Mouse (Mus musculus): ENCODE measurements around the gene Inip. TPM values are rescaled to one million over a fixed set of nuclear protein-coding genes. Genes with fewer than 3 reads are reported as not detected.

Gene Inip
- polyA plus RNA-seq, 1 experiment from 2014 or later: 95.9 TPM

DNA sequence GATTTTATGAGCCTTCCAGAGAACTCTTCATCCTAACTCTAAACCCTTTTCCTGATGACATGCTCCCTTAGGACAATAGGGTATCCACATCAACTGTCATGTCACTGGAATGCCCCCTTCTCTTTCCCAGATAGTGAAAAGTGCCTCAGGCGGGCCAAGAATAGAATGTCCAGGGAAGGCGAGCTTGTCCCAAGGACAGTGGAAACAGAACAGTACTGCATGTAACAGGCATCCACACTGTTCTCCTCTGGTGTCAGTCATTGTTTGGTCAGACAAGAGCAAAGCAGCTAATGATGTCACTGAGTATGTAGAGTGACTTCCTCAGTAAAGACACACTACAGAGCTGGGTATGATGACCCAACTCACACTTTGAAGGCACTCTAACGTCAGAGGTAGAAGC, 23.6 kb downstream of the Inip start:
- H3K9me3 ChIP-seq (ENCODE audit: control insufficient read depth, low read length): no peaks in the 10 kb centered on the region
- H3K27ac ChIP-seq (ENCODE audit: low read depth, low read length): no peak overlapping the region
- WGBS: 83% methylated on average over 3 of the region's 3 CpGs
- 0 out of 2 replicates have a peak, but pooled peaks cover 2% of the 10 kb centered on the region for H3K4me1 ChIP-seq (ENCODE audit: control insufficient read depth, insufficient read depth, low read length)
- ATAC-seq (ENCODE audit: insufficient read depth, low FRiP score, low TSS enrichment) (no peak), DNase-seq (ENCODE audit: low spot score) (no peak)
- H3K4me2 ChIP-seq (ENCODE audit: low read depth): no peak overlapping the region
- H3K9ac ChIP-seq (ENCODE audit: low read length): no peak overlapping the region
- H3K4me3 ChIP-seq (ENCODE audit: low read depth, low read length): no peak overlapping the region
- 0 out of 2 replicates have a peak, but pooled peaks cover 3% of the 10 kb centered on the region for H3K36me3 ChIP-seq (ENCODE audit: control insufficient read depth, insufficient read depth, low read length)
- H3K27me3 ChIP-seq (ENCODE audit: control insufficient read depth, insufficient read depth, low read length): no peaks in the 10 kb centered on the region

GRCm38 (mm10) chr4:59772171-59772879, 29.1 kb downstream of the Inip start:
- Histone ChIP-seq H3K4me1 (ENCODE audit: control insufficient read depth, insufficient read depth, low read length) (no peaks in the 10 kb centered on the region), H3K4me2 (ENCODE audit: low read depth) (no peak overlapping the region), H3K9ac (ENCODE audit: low read length) (no peak overlapping the region), H3K27me3 (ENCODE audit: control insufficient read depth, insufficient read depth, low read length) (no peaks in the 10 kb centered on the region), H3K36me3 (ENCODE audit: control insufficient read depth, insufficient read depth, low read length) (peaks cover 11% of the 10 kb centered on the region), H3K27ac (ENCODE audit: low read depth, low read length) (no peak overlapping the region; the same call in 1 of the 2 replicates), H3K4me3 (ENCODE audit: low read depth, low read length) (no peak overlapping the region), H3K9me3 (ENCODE audit: control insufficient read depth, low read length) (no peaks in the 10 kb centered on the region)
- DNase-seq (ENCODE audit: low spot score): peak; percentile 41
- 50% methylated on average over 17 of the region's 17 CpGs for WGBS
- no peak for ATAC-seq (ENCODE audit: insufficient read depth, low FRiP score, low TSS enrichment)

DNA sequence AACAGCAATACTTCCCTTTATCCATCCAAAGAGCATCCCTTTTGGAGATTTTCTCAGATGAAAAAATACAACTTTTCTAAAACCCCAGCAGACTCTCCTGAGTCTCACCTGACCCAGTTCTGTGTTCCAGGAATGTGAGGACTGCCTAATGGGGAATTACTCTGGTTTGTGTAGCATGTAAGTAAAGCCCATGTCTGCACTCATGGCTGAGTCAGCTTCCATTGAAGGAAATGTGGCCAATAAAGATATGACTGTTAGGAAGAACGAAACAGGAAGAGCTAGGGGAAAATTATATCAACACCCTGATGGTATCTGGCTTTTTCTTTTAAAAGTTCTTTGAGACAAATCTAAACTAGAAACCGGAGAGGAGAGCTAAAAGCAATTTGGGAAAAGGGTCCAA, 33.7 kb downstream of the Inip start:
- Histone ChIP-seq H3K4me3 (ENCODE audit: low read depth, low read length) (no peak overlapping the region), H3K4me2 (ENCODE audit: low read depth) (no peak overlapping the region), H3K9me3 (ENCODE audit: control insufficient read depth, low read length) (no peaks in the 10 kb centered on the region), H3K27ac (ENCODE audit: low read depth, low read length) (no peak overlapping the region), H3K36me3 (ENCODE audit: control insufficient read depth, insufficient read depth, low read length) (peaks cover 9% of the 10 kb centered on the region), H3K9ac (ENCODE audit: low read length) (no peak overlapping the region), H3K4me1 (ENCODE audit: control insufficient read depth, insufficient read depth, low read length) (peaks cover 6% of the 10 kb centered on the region; the same call in 1 of the 2 replicates), H3K27me3 (ENCODE audit: control insufficient read depth, insufficient read depth, low read length) (no peaks in the 10 kb centered on the region)
- ATAC-seq (ENCODE audit: insufficient read depth, low FRiP score, low TSS enrichment) (no peak), DNase-seq (ENCODE audit: low spot score) (no peak)
- WGBS: 89% methylated on average over 2 of the region's 2 CpGs

DNA sequence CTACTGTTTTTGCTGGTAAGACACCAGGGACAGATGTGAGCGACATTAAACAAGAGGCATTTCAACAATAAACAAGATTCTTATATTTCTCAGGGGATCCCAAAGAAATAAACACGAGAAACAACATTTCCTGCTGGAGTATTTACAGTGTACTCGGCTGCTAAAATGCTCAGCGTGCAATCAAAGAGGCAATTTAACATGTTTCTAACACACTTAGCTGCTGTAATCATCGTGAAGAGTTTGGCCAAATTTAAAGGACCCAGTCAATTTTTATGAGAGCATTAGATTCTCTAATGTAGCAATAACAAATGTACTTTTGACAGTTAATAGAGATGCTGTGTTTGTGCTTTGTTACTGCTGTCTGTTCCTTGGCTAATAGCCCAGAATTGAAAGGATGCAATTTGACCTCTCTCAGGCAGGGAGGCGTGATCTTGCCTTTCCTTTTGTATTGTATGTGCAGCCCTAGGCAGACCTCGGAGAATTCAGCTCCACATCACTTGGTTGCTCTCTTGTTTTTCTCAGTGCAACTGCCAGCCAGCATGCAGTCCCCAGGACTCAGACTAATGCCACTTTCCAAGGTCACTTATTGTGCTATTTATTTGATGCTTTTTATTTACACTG, 35.9 kb downstream of the Inip start:
- no peak overlapping the region for H3K9ac ChIP-seq (ENCODE audit: low read length)
- 36% methylated on average over 7 of the region's 7 CpGs for WGBS
- DNase-seq (ENCODE audit: low spot score) (peak; percentile 37), ATAC-seq (ENCODE audit: insufficient read depth, low FRiP score, low TSS enrichment) (peak; percentile 62)
- H3K4me2 ChIP-seq (ENCODE audit: low read depth): no peak overlapping the region
- H3K4me3 ChIP-seq (ENCODE audit: low read depth, low read length): no peak overlapping the region
- no peaks in the 10 kb centered on the region for H3K9me3 ChIP-seq (ENCODE audit: control insufficient read depth, low read length)
- H3K27ac ChIP-seq (ENCODE audit: low read depth, low read length): no peak overlapping the region
- peaks cover 6% of the 10 kb centered on the region; the same call in 1 of the 2 replicates for H3K4me1 ChIP-seq (ENCODE audit: control insufficient read depth, insufficient read depth, low read length)
- H3K36me3 ChIP-seq (ENCODE audit: control insufficient read depth, insufficient read depth, low read length): peaks cover 2% of the 10 kb centered on the region; the same call in 1 of the 2 replicates
- H3K27me3 ChIP-seq (ENCODE audit: control insufficient read depth, insufficient read depth, low read length): no peaks in the 10 kb centered on the region

DNA sequence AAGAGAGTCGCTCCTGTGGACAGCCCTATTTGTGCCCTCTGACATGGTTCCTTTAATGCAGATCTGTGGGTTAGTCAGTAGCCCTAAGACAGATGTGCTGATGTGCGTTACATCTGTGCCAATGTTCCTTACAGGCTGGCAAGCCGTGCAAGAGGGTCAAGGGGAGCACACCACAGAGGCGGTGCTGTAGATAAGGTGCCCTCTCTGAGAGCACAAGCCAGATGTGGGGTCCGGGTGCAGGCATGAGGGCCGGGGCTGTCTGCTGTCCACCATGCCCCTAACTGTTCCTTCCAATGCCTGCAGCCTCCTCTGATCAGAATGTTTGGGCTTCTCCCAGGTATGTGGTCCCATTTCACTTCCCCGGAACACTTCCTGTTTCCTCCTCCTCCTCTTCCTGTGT, 36.4 kb downstream of the Inip start:
- H3K4me3 ChIP-seq (ENCODE audit: low read depth, low read length): no peak overlapping the region
- H3K9me3 ChIP-seq (ENCODE audit: control insufficient read depth, low read length): no peaks in the 10 kb centered on the region
- H3K4me2 ChIP-seq (ENCODE audit: low read depth): no peak overlapping the region
- peaks cover 6% of the 10 kb centered on the region; the same call in 1 of the 2 replicates for H3K4me1 ChIP-seq (ENCODE audit: control insufficient read depth, insufficient read depth, low read length)
- ATAC-seq (ENCODE audit: insufficient read depth, low FRiP score, low TSS enrichment) (no peak), DNase-seq (ENCODE audit: low spot score) (no peak)
- H3K9ac ChIP-seq (ENCODE audit: low read length): no peak overlapping the region
- no peak overlapping the region; the same call in 1 of the 2 replicates for H3K27ac ChIP-seq (ENCODE audit: low read depth, low read length)
- 69% methylated on average over 7 of the region's 7 CpGs for WGBS
- no peaks in the 10 kb centered on the region for H3K27me3 ChIP-seq (ENCODE audit: control insufficient read depth, insufficient read depth, low read length)
- no peaks in the 10 kb centered on the region for H3K36me3 ChIP-seq (ENCODE audit: control insufficient read depth, insufficient read depth, low read length)

DNA sequence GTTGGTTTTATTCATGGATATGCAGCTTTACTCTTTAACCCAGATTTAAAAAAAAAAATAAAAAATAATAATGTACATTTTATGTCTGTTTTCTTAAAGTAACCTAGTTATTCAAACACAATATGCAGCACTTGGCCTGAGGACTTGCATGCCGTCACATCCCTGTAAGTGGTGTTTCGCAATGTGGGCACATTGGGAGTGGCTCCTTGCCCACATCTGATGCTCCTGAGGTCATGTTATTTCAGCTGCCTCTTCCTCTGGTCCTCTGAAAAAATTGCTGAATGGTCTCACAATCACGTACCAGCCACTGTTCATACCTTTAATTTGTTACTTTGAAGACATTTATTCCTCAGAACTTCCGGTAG, 40.0 kb downstream of the Inip start:
- 68% methylated on average over 4 of the region's 4 CpGs for WGBS
- Histone ChIP-seq H3K4me3 (ENCODE audit: low read depth, low read length) (no peak overlapping the region), H3K4me2 (ENCODE audit: low read depth) (no peak overlapping the region), H3K36me3 (ENCODE audit: control insufficient read depth, insufficient read depth, low read length) (no peaks in the 10 kb centered on the region), H3K9me3 (ENCODE audit: control insufficient read depth, low read length) (no peaks in the 10 kb centered on the region), H3K27me3 (ENCODE audit: control insufficient read depth, insufficient read depth, low read length) (no peaks in the 10 kb centered on the region), H3K9ac (ENCODE audit: low read length) (no peak overlapping the region), H3K4me1 (ENCODE audit: control insufficient read depth, insufficient read depth, low read length) (peaks cover 6% of the 10 kb centered on the region; the same call in 1 of the 2 replicates), H3K27ac (ENCODE audit: low read depth, low read length) (no peak overlapping the region)
- ATAC-seq (ENCODE audit: insufficient read depth, low FRiP score, low TSS enrichment) (no peak), DNase-seq (ENCODE audit: low spot score) (no peak)

DNA sequence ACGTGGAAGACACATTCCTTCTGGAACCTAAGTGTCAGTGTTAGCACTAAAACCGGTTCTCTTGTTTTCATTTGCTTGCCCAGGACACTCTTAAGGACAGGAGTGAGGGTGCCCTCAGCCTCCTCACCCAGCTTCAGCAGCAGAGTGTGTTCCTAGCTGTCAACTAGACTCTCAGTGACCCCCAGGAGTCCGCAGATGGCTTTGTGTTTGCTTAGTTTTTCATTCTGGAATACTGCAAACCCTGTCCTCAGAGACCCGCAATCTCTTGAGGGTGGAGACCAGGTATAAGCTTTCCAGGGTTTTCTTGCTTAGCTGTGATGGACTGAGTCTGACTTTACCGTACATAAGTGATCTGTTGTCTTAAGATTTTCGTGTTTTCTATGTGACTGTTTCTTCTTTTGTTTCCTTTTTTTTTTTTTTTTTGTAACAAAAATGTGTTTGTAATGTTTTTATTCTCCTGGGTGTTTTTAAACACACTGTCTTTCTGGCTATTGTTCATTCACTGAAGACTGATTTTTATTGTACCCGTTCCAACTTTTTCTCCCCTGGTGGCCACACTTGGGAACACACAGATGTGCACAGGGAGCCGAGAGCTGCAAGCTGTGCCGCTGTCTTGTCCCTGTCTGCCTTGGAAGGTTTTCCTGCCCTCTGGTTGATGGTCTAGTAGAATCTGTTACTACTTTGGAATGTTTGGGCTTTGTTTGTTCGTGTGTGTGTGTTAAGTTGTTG, 40.6 kb downstream of the Inip start:
- Histone ChIP-seq H3K9ac (ENCODE audit: low read length) (no peak overlapping the region), H3K4me1 (ENCODE audit: control insufficient read depth, insufficient read depth, low read length) (peaks cover 6% of the 10 kb centered on the region; the same call in 1 of the 2 replicates), H3K27me3 (ENCODE audit: control insufficient read depth, insufficient read depth, low read length) (no peaks in the 10 kb centered on the region), H3K36me3 (ENCODE audit: control insufficient read depth, insufficient read depth, low read length) (no peaks in the 10 kb centered on the region), H3K4me3 (ENCODE audit: low read depth, low read length) (no peak overlapping the region), H3K27ac (ENCODE audit: low read depth, low read length) (no peak overlapping the region), H3K4me2 (ENCODE audit: low read depth) (no peak overlapping the region), H3K9me3 (ENCODE audit: control insufficient read depth, low read length) (no peaks in the 10 kb centered on the region)
- DNase-seq (ENCODE audit: low spot score) (peak; percentile 43), ATAC-seq (ENCODE audit: insufficient read depth, low FRiP score, low TSS enrichment) (no peak)
- WGBS: 55% methylated on average over 10 of the region's 10 CpGs

GRCm38 (mm10) chr4:59760016-59760415, 41.4 kb downstream of the Inip start:
- Histone ChIP-seq H3K27ac (ENCODE audit: low read depth, low read length) (no peak overlapping the region), H3K36me3 (ENCODE audit: control insufficient read depth, insufficient read depth, low read length) (no peaks in the 10 kb centered on the region), H3K4me2 (ENCODE audit: low read depth) (no peak overlapping the region), H3K27me3 (ENCODE audit: control insufficient read depth, insufficient read depth, low read length) (no peaks in the 10 kb centered on the region), H3K9ac (ENCODE audit: low read length) (no peak overlapping the region), H3K4me3 (ENCODE audit: low read depth, low read length) (no peak overlapping the region), H3K4me1 (ENCODE audit: control insufficient read depth, insufficient read depth, low read length) (no peaks in the 10 kb centered on the region), H3K9me3 (ENCODE audit: control insufficient read depth, low read length) (no peaks in the 10 kb centered on the region)
- 74% methylated on average over 4 of the region's 4 CpGs for WGBS
- DNase-seq (ENCODE audit: low spot score): no peak
- ATAC-seq (ENCODE audit: insufficient read depth, low FRiP score, low TSS enrichment): no peak

All from neural tube, embryonic 11.5 days (tissue).